Mouse (Mus musculus): ENCODE measurements around the gene Glcci1. TPM values are rescaled to one million over a fixed set of nuclear protein-coding genes. Genes with fewer than 3 reads are reported as not detected.
A peak's percentile ranks its signal among the peaks of the same experiment; 100 is the strongest.

The Glcci1 gene
- polyA plus RNA-seq, 1 experiment from 2014 or later = 6.3 TPM

DNA sequence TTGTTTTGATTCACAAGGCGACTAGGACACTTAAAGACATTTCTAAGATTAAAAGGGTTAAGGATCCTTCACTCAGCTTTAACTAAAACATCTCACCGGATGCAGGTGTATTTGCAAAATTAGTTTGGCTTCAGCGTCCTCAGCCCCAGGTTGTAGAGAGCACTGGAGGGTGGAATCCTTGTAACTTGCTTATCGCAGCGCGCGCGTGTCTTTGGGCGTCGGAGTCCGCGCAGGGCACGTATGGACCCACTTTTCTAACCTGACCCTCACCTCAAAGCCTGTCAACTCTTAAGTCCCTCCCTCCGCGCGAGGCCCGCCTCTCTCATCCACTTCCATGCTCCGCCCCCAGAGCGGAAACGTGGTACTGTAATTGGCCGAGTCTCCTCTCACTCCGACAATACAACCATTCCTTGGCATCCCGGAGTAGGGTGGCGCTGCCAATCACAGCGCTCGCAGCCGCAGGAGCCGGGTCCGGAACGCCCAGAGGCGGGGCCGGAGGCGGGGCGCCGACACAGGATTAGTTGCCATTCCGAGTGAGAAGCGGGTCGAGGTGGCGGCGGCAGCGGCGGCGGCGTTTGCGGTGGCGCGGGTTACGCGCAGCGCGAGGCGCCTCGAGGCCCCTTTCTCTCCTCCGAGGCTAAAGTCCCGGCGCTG, 390 bp upstream of the Glcci1 start:
- Histone ChIP-seq H3K4me2 (replicated peaks; ENCODE audit: low read depth, low read length) (peak overlapping the region; percentile 78), H3K4me3 (ENCODE audit: low read length) (peak overlapping the region; percentile 91), H3K4me1 (ENCODE audit: insufficient read depth, low read length) (peaks cover 24% of the 10 kb centered on the region), H3K36me3 (ENCODE audit: insufficient read depth, low read length) (no peaks in the 10 kb centered on the region), H3K27ac (ENCODE audit: low read length) (peak overlapping the region; percentile 99), H3K9me3 (ENCODE audit: low read length) (no peaks in the 10 kb centered on the region), H3K9ac (replicated peaks; ENCODE audit: low read length) (peak overlapping the region; percentile 98), H3K27me3 (ENCODE audit: insufficient read depth, low read length) (no peaks in the 10 kb centered on the region)
- peak; percentile 99 for ATAC-seq (ENCODE audit: low FRiP score, low TSS enrichment)
- WGBS = under 1% methylated on average over 51 of the region's 56 CpGs

DNA sequence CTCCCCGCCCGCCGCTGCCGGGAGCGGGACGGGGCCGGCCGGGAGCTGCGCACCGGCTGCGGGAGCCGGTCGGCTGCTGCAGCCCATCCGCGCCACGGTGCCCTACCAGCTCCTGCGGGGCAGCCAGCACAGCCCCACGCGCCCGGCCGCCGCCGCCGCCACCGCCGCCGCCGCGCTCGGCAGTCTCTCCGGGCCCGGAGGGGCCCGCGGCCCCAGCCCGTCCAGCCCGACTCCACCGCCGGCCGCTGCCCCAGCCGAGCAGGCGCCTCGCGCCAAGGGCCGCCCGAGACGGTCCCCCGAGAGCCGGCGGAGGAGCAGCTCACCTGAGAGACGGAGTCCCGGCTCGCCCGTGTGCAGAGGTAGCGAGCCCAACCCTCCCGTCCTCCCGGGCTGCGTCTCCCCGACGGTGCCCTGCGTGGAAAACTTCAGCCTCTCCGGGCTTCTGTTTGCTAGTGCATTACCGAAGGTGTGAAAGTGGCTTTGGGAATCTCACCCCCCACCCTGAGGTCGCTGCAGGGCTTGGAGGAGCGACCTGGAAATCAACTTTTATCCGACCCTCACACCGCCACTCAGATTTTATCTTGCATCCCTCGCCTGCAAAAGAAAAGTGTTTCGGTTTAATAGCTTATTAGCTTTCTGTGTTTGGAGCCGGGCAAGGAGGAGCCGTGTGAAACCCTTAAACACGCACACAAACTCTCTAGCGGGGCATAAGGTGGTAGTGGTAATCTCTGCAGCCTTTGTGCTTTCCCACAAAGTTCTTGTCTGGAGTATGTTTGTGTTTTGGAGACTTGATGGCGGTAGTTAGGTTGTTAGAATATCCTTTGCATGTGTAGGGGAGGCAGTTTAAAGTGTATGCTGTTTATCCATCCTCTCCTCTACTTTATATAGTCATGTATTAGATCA, 812 bp downstream of the Glcci1 start:
- H3K4me3 ChIP-seq (ENCODE audit: low read length) = peak overlapping the region; percentile 91
- H3K4me2 ChIP-seq (replicated peaks; ENCODE audit: low read depth, low read length) = peak overlapping the region; percentile 78
- no peaks in the 10 kb centered on the region for H3K36me3 ChIP-seq (ENCODE audit: insufficient read depth, low read length)
- no peak for ATAC-seq (ENCODE audit: low FRiP score, low TSS enrichment)
- no peaks in the 10 kb centered on the region for H3K27me3 ChIP-seq (ENCODE audit: insufficient read depth, low read length)
- no peaks in the 10 kb centered on the region for H3K9me3 ChIP-seq (ENCODE audit: low read length)
- H3K9ac ChIP-seq (replicated peaks; ENCODE audit: low read length) = peak overlapping the region; percentile 98
- WGBS = under 1% methylated on average over 59 of the region's 73 CpGs
- H3K27ac ChIP-seq (ENCODE audit: low read length) = peak overlapping the region; percentile 99
- peaks cover 24% of the 10 kb centered on the region for H3K4me1 ChIP-seq (ENCODE audit: insufficient read depth, low read length)

- no peak for ATAC-seq (ENCODE audit: low FRiP score, low TSS enrichment)
- Histone ChIP-seq H3K9me3 (ENCODE audit: low read length) (no peaks in the 10 kb centered on the region), H3K4me1 (ENCODE audit: insufficient read depth, low read length) (peaks cover 24% of the 10 kb centered on the region), H3K36me3 (ENCODE audit: insufficient read depth, low read length) (no peaks in the 10 kb centered on the region), H3K4me3 (ENCODE audit: low read length) (peak overlapping the region; percentile 91), H3K4me2 (replicated peaks; ENCODE audit: low read depth, low read length) (peak overlapping the region; percentile 78), H3K27me3 (ENCODE audit: insufficient read depth, low read length) (no peaks in the 10 kb centered on the region), H3K9ac (replicated peaks; ENCODE audit: low read length) (peak overlapping the region; percentile 98), H3K27ac (ENCODE audit: low read length) (peak overlapping the region; percentile 99)
- 5% methylated on average over 7 of the region's 7 CpGs for WGBS
These were observed 1.5 kb downstream of the Glcci1 start for GRCm38 (mm10) chr6:8510864-8511428.

DNA sequence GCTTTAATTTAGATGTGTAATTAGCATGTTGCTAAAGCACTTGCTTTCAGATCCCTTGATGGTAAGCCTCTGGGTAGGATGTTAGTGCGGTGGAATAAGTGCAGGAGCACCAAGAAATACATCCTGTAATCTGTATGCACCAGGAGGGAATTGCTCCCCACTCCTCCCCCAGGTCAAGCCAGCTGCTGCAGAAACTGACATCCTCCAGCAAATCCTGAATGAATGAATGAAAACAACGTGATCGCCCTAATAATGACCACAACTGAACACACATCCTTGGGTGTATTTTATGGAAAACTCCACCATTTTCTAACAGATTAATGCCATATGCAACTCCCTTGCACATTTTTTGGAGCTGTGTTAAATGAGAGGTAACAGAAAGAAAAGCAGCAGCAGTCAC, 2.0 kb downstream of the Glcci1 start:
- Histone ChIP-seq H3K36me3 (ENCODE audit: insufficient read depth, low read length) (no peaks in the 10 kb centered on the region), H3K4me3 (ENCODE audit: low read length) (peak overlapping the region; percentile 91), H3K4me1 (ENCODE audit: insufficient read depth, low read length) (peaks cover 24% of the 10 kb centered on the region), H3K9ac (replicated peaks; ENCODE audit: low read length) (no peak overlapping the region), H3K4me2 (replicated peaks; ENCODE audit: low read depth, low read length) (peak overlapping the region; percentile 78), H3K27ac (ENCODE audit: low read length) (no peak overlapping the region), H3K9me3 (ENCODE audit: low read length) (no peaks in the 10 kb centered on the region), H3K27me3 (ENCODE audit: insufficient read depth, low read length) (no peaks in the 10 kb centered on the region)
- 11% methylated on average over 3 of the region's 3 CpGs for WGBS
- no peak for ATAC-seq (ENCODE audit: low FRiP score, low TSS enrichment)

DNA sequence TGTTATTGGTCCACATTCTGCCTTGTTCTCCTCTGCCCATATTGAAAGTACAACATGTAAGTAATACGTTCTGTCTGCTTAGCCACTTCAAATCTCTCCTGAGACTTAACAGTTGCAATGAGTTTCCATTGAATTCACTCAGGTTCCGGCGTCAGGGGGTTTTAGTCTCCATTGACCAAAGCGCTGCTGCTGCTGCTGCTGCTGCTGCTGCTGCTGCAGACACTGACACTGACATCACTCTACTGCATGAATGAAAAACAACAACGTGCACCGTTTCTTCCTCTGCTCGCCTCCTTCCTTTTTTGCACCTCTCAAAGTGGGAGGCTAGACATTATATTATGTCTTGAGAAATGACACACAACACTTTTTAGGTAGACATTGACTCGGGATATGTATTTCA, 3.0 kb downstream of the Glcci1 start:
- no peak for ATAC-seq (ENCODE audit: low FRiP score, low TSS enrichment)
- H3K4me1 ChIP-seq (ENCODE audit: insufficient read depth, low read length) = peaks cover 24% of the 10 kb centered on the region
- 0 out of 2 replicates have a peak overlapping the region, but pooled peaks have one; percentile 12 for H3K9ac ChIP-seq (replicated peaks; ENCODE audit: low read length)
- H3K36me3 ChIP-seq (ENCODE audit: insufficient read depth, low read length) = no peaks in the 10 kb centered on the region
- H3K27me3 ChIP-seq (ENCODE audit: insufficient read depth, low read length) = no peaks in the 10 kb centered on the region
- peak overlapping the region; percentile 91 for H3K4me3 ChIP-seq (ENCODE audit: low read length)
- H3K9me3 ChIP-seq (ENCODE audit: low read length) = no peaks in the 10 kb centered on the region
- 30% methylated on average over 8 of the region's 8 CpGs for WGBS
- H3K27ac ChIP-seq (ENCODE audit: low read length) = no peak overlapping the region
- H3K4me2 ChIP-seq (replicated peaks; ENCODE audit: low read depth, low read length) = peak overlapping the region; percentile 78

- 72% methylated on average over 3 of the region's 3 CpGs for WGBS
- no peaks in the 10 kb centered on the region for H3K9me3 ChIP-seq (ENCODE audit: low read length)
- H3K27me3 ChIP-seq (ENCODE audit: insufficient read depth, low read length) = no peaks in the 10 kb centered on the region
- no peak overlapping the region for H3K27ac ChIP-seq (ENCODE audit: low read length)
- H3K9ac ChIP-seq (replicated peaks; ENCODE audit: low read length) = no peak overlapping the region
- ATAC-seq (ENCODE audit: low FRiP score, low TSS enrichment) = no peak
- H3K36me3 ChIP-seq (ENCODE audit: insufficient read depth, low read length) = no peaks in the 10 kb centered on the region
- no peaks in the 10 kb centered on the region for H3K4me1 ChIP-seq (ENCODE audit: insufficient read depth, low read length)
- H3K4me3 ChIP-seq (ENCODE audit: low read length) = no peak overlapping the region
- H3K4me2 ChIP-seq (replicated peaks; ENCODE audit: low read depth, low read length) = no peak overlapping the region
These were observed 10.3 kb downstream of the Glcci1 start for GRCm38 (mm10) chr6:8519687-8520086.

- WGBS = 97% methylated on average over 4 of the region's 4 CpGs
- no peaks in the 10 kb centered on the region for H3K36me3 ChIP-seq (ENCODE audit: insufficient read depth, low read length)
- no peaks in the 10 kb centered on the region for H3K27me3 ChIP-seq (ENCODE audit: insufficient read depth, low read length)
- no peaks in the 10 kb centered on the region for H3K9me3 ChIP-seq (ENCODE audit: low read length)
- H3K4me3 ChIP-seq (ENCODE audit: low read length) = no peak overlapping the region
- no peaks in the 10 kb centered on the region for H3K4me1 ChIP-seq (ENCODE audit: insufficient read depth, low read length)
- H3K4me2 ChIP-seq (replicated peaks; ENCODE audit: low read depth, low read length) = no peak overlapping the region
- no peak overlapping the region for H3K27ac ChIP-seq (ENCODE audit: low read length)
- no peak overlapping the region for H3K9ac ChIP-seq (replicated peaks; ENCODE audit: low read length)
- no peak for ATAC-seq (ENCODE audit: low FRiP score, low TSS enrichment)
These were observed 11.8 kb downstream of the Glcci1 start for GRCm38 (mm10) chr6:8521231-8521630.

- Histone ChIP-seq H3K4me2 (replicated peaks; ENCODE audit: low read depth, low read length) (no peak overlapping the region), H3K36me3 (ENCODE audit: insufficient read depth, low read length) (no peaks in the 10 kb centered on the region), H3K27ac (ENCODE audit: low read length) (no peak overlapping the region), H3K4me3 (ENCODE audit: low read length) (no peak overlapping the region), H3K4me1 (ENCODE audit: insufficient read depth, low read length) (no peaks in the 10 kb centered on the region), H3K9me3 (ENCODE audit: low read length) (no peaks in the 10 kb centered on the region), H3K27me3 (ENCODE audit: insufficient read depth, low read length) (no peaks in the 10 kb centered on the region), H3K9ac (replicated peaks; ENCODE audit: low read length) (no peak overlapping the region)
- no peak for ATAC-seq (ENCODE audit: low FRiP score, low TSS enrichment)
- WGBS = 88% methylated on average over 5 of the region's 5 CpGs
These were observed 15.3 kb downstream of the Glcci1 start for GRCm38 (mm10) chr6:8524717-8525116.

- Histone ChIP-seq H3K27ac (ENCODE audit: low read length) (no peak overlapping the region), H3K4me1 (ENCODE audit: insufficient read depth, low read length) (no peaks in the 10 kb centered on the region), H3K9me3 (ENCODE audit: low read length) (no peaks in the 10 kb centered on the region), H3K36me3 (ENCODE audit: insufficient read depth, low read length) (no peaks in the 10 kb centered on the region), H3K9ac (replicated peaks; ENCODE audit: low read length) (no peak overlapping the region), H3K4me2 (replicated peaks; ENCODE audit: low read depth, low read length) (no peak overlapping the region), H3K4me3 (ENCODE audit: low read length) (no peak overlapping the region), H3K27me3 (ENCODE audit: insufficient read depth, low read length) (no peaks in the 10 kb centered on the region)
- ATAC-seq (ENCODE audit: low FRiP score, low TSS enrichment) = no peak
- 71% methylated on average over 4 of the region's 4 CpGs for WGBS
These were observed 21.9 kb downstream of the Glcci1 start for GRCm38 (mm10) chr6:8531104-8531894.

Measured in kidney, embryonic 16.5 days (tissue).